Mouse (Mus musculus): ENCODE measurements around the gene Nono.

DNA sequence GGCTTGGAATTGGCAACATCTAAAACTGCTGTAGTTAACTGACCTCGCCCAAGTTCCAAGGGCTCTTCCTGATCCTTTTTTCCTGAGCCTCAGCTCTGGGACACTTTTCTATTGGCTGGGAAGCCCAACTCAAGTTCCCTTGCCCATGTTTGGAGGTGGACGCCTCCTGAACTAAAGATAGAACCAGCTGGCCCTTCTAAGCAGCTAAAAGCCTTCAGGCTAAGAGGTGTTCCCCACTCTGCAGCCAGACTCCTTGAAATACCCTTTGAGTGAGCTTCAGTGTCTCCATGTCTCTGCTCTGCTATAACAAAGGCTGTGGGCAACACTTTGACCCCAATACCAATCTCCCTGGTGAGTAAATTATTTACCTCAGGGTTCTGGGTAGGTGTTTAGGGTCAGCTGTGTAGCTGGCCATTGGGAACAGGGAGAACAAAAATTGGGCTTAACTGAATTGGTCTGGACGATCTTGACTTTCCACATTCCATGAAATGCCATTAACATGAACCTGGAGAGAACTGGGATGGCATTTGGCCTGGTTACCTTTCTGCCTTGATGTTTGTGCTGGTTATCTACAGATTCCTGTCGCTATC, 19.9 kb downstream of the Nono start, which contains the start of gene Itgb1bp2:
- TF ChIP-seq CTCF (conservative IDR thresholded peaks at IDR 0.05; ENCODE audit: low read length) (no peak), NANOG (IDR thresholded peaks at IDR 0.05; ENCODE audit: borderline replicate concordance, low read length) (no peak)

Measured in E14TG2a.4 (cell line).